Mouse (Mus musculus): ENCODE measurements around the gene Smg5.
A peak's percentile ranks its signal among the peaks of the same experiment; 100 is the strongest.
"Not testable (repeated sequence)": the region's sequence is repeated elsewhere in the genome, so short reads cannot be mapped to it uniquely, and the experiment has no call there.

The Smg5 gene

DNA sequence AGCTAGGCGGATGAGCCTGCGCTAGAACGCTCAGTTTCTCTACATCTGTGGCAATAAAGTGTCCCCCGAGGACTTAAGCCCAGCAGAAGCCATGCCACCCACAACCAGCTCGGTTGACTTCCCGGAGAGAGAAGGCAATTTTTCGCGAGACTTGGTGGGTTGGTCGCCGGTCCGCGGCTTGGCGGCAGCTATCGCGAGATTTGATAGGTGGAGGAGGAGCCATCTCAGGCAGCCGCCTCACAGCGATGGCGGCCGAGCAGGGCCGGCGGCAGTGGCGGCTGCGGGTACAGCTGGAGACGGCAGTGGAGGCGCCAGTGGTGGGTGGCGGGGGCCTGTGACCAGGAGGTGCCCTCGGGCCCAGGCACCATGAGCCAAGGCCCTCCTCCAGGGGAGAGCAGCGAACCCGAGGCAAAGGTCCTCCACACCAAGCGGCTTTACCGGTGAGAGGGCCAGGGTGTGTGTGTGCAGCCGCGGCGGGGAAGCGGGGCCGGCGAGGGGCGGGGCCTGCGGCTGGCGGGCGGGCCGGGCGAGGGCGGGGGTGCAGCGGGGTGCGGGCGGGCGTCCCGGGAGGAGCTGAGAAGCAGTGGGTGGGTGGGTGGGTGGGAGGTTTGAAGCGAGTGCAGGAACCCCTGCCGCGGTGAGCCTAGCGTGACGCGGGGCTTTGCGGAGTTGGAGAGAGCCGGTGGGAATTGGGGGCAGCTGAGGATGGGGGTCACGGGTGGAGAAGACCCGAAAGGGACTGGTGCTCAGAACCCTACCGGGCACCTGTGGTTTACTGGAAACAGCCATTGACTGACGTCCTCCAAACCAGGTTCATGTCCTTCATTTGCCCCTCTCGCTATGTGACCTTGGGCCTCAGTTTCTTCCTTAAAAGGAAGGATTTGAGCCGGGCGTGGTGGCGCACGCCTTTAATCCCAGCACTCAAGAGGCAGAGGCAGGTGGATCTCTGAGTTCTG is at the start of gene Smg5, which contains the start of gene Tmem79:
TSS of gene Smg5 (plus strand) at position 203 of the 956 bp plus-strand sequence.
TSS of gene Tmem79 (minus strand) at position 91 of the 956 bp plus-strand sequence.
- peak; percentile 97 for DNase-seq (ENCODE audit: low spot score)

DNA sequence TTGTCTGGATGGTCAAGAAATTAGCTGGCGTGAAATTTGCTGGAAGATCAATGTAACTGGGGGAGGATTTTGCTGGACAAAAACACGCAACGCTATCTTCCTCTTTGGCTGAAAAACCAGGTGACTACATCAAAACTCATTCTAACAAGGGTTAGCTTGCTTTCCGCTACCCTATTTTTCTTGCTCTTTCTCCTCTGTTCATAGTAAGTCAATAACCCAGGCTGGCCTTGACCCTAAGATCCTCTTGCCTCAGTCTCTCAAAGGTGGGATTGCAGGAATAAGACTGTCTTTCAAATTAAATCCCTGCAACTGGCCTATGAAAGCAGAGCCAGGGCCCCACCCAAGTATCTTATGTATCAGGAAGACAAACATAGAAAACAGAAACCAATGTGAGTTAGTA is 49.0 kb upstream of the Smg5 start, which contains the start of gene Gm38392:
TSS of gene Gm38392 (minus strand) at position 101 of the 400 bp plus-strand sequence.
- no peak for DNase-seq (ENCODE audit: low spot score)

DNA sequence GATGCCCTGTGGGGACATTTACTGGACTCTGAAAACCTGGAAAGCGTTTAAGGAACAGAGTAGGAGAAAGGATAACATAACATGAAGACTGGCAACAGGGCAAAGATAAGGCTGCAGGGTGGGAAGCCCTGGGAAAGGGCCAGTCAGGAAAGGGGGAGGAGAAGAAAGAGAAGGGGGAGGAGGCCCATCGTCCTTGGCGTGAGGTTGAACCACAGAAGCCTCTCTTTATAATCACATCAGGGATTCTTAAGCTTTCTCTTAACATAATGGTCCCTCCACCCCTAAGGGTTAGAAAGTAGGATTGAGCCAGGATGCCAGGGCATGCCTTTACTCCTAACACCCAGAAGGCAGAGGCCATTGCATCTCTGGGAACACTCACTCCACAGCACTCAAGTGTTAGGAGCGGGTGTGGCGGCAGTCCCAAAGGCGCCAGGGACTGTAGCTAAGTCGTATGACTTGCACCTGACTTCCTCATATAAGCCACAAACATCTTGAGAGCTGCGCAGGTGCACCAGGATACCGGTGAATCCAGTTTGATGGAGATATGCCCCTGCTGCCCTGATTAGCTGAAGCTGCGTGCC is 47.8 kb upstream of the Smg5 start:
- not testable (repeated sequence) for DNase-seq (ENCODE audit: low spot score)

DNA sequence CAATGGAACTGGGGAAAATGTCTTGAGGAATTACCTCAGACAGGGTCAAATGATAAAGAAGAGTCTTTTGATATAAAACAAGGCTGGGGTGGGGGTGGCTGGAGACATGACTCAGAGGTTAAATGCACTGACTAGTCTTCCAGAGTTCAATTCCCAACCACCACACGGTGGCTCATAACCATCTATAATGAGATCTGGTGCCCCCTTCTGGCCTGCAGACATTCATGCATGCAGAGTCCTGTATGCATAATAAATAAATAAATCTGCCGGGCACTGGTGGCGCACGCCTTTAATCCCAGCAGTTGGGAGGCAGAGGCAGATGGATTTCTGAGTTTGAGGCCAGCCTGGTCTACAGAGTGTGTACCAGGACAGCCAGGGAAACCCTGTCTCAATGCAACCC is 44.1 kb upstream of the Smg5 start:
- peak; percentile 28 for DNase-seq (ENCODE audit: low spot score)

DNA sequence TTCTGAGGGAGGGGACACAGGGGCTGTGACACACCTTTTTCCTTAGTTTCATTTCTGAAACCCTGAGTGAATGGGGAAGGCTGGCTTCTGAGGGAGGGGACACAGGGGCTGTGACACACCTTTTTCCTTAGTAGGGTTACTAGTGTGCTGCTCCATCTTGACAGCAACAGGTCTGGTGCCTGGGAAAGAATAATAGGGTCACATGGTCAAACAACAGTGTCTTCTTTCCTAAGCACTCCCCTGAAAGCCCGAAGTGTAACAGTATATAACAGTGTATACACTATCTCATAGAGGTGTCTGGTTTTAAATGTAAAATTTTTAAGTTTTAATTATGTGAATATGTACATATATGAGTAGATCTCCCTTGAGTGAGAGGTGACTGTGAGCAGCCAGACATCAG is 40.8 kb upstream of the Smg5 start:
- DNase-seq (ENCODE audit: low spot score), result not testable (repeated sequence)

DNA sequence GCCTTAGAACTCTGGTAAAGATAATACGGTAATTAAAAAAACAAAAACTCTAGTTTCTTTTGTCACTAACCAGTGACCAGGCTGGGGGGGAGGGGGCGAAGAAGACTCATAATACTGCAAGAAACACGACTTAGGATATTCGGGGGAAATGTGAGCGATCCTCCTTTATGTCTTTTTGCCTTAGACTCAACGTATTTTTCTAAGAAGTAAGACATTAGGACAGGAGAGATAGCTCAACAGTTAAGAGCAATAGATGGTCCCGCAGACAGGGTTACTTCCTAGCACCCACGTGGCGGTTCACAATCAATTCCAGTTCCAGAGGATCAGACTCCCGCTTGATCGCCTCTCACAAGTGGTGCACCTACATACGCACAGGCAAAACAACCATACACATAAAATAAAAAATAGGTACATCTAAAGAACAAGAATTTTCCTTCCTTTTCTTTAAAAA is 39.9 kb upstream of the Smg5 start:
- no peak for DNase-seq (ENCODE audit: low spot score)

DNA sequence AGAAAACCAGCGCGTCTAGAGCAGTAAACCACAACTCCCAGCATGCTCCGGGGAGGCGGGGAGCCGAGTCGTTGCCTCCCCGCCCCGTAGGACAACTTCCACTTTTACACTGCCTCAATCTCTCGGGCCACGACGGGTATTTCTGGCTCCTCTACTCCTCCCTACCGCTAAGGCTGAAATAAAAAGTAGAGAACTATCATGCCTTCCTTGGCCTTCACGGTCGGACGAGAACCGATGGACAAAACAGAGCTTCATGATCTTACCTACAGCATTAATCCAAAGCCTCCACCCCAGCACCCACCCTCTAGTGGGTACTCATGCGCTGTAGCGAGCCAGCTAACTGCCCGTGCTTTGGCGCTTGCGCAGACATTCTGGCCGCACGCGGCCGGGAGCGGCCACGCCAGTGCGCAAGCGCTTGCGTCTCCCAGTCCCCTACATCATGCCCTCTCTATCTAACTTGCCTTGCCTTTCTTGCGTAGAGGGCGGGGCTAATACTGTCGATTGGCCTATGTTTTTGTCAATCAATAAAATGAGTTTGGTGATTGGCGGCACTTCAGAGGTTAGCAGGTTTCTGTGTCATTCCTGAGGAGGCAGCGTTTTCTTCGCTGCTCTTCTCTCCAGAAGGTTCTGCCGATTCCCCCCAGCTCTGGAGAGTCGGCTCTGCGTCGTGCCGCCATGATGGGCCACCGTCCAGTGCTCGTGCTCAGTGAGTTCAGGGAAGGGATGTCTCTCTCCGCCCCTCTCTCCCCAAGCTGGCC is 39.3 kb upstream of the Smg5 start, which contains the start of the genes Tsacc and Cct3:
TSS of gene Tsacc (minus strand) at position 439 of the 758 bp plus-strand sequence.
TSS of gene Cct3 (plus strand) at position 556 of the 758 bp plus-strand sequence.
- peak; percentile 99 for DNase-seq (ENCODE audit: low spot score)

DNA sequence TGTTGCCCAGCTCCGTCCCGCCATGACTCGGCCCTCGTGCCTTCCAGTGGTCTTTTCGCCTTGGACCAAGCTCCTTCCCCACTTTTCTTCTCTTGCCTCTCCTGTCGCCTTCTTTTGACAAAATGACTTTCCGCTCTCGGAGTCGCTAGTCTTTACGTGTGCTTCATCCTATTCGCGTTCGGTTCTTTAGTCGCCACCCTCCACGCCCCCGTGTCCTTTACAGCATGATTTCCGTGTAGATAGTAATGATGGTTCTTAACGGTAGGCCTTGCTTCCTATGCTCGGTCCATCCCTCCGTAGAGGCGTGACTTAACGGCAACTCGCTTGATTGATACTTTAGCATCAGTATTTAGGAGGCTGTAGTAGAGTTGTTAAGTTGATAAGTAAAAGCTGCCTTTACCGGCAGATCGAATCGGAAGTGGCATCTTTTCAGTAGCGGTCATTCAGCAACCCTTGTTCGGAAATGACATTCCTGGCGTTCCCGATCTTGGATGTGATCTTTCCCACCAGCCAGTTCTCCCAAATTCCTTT is 38.7 kb upstream of the Smg5 start:
- DNase-seq (ENCODE audit: low spot score), result peak; percentile 50

DNA sequence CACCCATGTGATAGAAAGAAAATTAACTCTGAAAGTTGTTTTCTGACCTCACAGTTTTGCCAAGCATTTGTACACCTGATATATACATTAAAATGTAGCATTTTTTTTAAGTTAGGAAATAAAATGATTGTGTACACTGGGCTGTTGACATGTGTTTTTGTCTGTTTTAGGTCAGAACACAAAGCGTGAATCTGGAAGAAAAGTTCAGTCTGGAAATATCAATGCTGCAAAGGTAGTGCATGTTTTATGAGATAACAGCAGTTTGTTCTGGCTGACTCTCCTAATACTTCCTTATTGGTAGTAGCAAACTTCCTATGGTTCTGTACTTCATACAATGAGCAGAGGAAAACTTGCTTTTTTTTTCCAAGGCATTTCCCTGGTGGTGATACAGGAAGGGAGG is 36.9 kb upstream of the Smg5 start:
- no peak for DNase-seq (ENCODE audit: low spot score)

DNA sequence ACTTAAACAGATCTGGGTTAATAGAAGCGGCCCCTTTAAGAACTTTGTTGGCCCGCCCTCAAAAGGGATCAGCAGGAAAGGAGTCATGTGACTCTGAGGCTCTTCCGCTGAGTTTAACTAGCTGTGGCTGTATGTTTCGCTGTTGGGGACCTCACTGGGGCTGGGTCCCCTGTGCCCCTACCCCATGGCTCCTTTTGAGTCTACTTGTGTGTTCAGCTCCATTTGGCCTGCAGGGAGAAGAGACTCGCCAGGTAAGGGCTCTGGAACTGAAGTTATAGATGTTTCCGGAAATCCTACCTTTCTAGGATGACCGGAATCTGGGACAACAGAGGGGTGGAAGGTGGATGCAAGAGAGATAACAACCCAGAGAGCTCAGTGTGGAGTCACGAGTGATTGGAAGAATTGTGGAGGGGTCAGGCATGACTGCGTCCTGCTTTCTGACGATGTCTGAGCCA is 11.1 kb upstream of the Smg5 start, which contains the start of gene Glmp:
TSS of gene Glmp (plus strand) at position 73 of the 455 bp plus-strand sequence.
- DNase-seq (ENCODE audit: low spot score), result no peak

DNA sequence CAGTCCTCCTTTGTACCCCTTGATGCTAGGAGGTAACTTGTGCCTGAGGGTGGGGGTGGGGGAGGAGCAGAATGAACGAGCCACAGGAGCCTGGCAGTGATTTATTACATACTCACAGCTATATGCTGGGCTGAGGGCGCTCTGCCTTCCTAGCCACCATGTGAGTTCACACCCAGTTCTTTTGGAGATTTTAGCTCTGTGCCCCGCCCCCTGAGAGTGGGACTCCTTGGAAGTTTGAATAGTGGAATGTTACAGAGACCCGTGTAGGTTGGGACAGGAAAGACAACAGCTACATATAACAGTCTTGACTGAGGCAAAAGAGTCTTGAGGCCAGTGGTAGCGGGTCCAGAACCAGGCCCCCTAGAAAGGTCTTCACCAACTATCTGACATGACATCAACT is 7.1 kb upstream of the Smg5 start:
- no peak for DNase-seq (ENCODE audit: low spot score)

DNA sequence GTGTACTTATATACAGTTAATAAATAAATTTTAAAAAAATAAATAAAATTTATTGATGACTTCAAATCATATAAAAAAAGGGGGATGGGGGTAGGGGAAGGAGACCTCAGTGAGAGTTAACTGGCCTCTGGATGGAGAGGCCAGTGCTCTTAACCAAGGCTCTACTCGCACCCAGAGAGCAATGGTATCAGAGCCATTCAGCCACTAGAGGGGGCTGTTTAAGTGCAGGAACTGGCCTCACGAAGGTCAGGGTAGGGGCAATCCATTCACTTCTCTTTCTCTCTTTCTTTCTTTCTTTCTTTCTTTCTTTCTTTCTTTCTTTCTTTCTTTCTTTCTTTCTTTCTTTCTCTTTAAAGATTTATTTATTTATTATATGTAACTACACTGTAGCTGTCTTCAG is 4.8 kb upstream of the Smg5 start:
- DNase-seq (ENCODE audit: low spot score), result peak; percentile 58

DNA sequence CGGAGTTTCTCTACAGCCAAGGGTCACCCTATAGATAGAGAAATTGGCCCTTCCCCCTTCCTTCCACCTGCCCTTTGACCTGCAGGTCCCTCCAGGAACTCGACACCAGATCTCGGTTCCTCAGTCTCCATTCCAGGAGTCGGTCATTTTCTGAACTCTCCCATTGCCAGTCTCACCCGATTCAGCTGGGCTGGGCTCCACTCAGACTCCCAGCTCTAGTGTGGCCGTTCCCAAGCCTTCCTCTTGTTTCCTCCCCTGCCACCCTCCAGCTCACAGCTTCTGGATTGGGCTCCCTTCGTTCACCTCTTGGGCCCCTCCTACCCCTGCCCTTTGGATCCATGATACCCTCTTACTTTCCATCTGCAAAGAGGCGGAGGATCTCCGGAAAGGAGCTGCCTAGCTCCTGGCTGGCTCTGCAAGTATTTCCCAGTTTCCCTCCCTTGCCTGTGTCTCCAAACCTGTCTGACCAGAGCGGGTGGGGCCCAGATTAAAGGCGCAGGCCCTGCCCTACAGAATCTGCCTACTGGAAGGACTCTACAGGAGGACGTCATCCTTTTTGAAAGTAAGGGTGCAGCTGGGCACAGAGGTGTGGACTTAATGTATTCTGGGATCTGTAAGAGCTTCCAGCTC is 1.9 kb upstream of the Smg5 start:
- DNase-seq (ENCODE audit: low spot score), result no peak

DNA sequence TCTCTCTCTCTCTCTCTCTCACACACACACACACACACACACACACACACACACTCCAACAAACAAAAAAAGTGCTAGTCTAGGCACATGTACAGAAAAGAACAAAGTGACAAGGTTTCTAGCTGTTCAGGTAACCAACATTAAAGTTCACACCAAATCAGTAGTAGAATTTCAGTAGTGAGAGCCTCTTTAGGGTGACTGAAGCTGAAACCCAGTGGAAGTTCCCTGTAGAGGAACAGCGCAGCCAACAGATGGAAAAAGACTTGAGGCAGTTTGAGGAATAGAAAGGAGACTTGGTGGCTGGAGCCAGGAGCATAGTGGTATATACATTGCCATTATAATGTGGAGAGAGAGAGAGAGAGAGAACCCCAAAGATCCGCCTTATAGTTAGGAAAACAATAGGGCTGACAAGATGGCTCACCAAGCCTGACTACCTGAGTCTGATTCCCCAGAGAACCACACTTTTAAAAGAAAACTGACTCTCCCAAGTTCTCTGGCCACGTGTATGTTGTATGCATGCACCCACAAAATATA is 1.1 kb upstream of the Smg5 start:
- DNase-seq (ENCODE audit: low spot score), result no peak

DNA sequence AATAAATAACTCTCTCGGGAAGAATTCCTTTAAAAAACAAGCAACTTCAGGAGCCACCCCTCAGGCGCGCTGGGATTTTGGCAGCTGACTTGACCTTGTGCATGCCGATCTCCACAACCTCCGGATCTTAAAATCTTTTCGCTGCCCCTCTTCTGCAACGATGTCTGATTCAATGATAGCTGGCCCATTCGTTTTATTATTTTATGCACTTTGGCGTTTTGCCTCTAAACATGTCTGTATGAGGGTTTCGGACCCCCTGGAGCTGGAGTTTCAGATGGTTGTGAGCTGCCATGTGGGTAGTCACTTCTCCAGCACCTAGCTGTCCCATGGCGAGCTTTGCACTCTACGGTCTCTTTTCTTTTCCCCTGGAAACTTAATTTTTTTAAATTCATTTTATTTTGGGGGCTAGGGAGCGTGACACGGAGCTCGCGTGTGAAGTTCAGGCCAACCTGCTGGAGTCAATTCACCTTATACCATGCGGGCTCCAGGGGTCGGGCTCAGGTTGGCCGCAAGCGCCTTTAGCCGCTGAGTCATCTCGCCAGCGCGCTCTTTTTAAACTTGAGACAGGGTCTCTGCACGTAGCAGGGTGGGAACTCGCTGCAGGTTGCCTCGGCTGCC is 515 bp upstream of the Smg5 start:
- peak; percentile 38 for DNase-seq (ENCODE audit: low spot score)

DNA sequence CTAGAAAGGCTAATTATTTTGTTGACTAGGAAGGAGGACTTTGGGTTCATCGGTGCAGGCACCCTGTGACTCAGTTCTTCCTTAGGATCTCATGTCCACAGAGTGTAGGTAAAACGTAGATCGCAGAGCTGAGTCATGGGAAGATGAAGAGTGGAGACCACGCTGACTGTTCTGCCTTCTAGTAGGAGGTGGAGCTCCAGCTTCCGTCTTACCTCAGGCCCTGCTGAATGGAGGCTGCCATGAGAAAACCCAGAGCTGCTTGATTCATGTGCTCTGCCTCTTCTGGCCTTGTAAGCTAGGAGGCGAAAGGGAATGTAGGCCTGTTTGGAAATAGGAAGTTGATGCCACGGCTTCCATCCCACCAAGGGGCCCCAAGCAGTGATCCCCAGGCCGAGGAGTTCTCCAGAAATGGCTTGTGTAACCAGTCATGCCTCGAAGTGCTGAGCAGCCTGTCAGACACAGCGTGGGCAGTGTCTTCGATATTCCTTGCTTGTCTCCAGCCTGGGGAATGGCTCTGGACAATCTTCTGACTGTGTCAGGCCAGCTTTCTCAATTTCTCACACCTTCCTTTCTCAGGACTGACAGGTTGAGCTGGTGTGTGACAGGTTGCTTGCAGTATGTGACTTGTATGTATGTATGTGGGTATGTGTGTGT is 1.4 kb downstream of the Smg5 start:
- DNase-seq (ENCODE audit: low spot score), result peak; percentile 22

DNA sequence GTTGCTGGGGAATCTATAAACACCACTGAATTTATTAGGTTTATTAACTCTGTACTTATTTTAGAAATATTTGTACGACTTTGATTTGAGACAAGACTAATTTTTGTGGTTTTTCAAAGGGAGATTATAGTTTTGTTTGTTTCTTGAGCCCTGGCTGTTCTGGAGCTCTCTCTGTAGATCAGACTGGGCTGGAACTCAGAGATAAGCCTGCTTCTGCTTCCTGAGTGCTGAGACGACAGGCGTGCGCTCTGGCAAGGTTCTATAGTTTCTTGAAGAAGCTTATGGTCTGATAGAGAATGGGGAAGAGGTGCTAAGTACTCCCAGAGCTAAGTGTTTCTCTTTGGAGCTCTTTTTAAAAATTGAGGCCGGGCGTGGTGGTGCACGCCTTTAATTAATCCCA is 2.3 kb downstream of the Smg5 start:
- no peak for DNase-seq (ENCODE audit: low spot score)

DNA sequence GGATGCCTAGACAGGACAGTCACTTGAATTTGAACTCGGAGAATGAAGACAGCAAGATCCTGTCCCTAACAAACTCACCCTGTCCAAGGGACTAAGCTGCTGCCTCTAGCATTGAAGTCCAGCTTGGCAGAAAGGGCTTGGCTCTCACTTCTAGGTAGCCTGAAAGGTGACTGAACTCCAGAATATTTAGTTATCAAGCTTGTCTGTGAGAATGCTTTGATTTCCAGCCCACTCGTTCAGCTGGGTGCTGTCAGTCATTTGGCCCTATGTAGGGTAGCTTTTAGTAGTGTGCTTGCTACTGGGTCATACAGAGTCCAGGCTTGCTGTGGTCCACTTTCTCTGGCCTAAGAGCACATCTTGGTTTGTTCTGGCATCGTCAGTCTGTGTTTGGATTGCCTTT is 2.9 kb downstream of the Smg5 start:
- no peak for DNase-seq (ENCODE audit: low spot score)

DNA sequence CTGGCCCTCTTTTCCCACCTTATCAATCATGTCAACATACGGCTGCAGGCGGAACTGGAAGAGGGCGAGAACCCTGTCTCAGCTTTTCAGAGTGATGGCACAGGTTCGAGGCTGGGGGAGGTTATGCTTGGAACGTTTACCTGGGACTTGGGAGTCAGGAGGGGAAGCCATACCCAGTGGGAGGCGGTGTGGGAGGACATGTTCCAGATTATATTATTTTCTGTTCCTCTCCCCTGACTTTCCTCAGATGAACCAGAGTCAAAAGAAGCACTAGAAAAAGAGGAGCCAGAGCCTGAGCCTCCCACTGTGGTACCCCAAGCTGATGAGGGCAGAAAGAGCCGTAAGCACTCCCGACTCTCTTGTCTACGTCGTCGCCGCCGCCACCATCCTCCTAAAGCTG is 14.7 kb downstream of the Smg5 start:
- no peak for DNase-seq (ENCODE audit: low spot score)

DNA sequence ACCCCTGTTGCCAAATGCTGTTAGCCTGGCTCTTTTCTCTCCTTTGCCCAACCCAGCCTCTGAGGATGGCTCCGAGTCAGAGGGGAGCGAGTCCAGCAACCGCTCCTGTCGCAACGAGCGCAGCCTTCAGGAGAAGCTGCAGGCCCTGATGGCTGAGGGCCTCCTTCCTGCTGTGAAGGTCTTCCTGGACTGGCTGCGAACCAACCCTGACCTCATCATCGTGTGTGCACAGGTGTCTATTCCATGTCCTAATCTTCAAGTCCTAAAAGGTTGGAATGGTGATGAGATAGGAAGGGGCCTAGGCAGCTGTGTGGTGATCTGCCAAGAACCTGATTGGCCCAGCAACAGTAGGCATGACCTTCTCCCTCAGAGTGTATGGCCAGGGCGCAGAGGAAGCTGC is 16.8 kb downstream of the Smg5 start:
- no peak for DNase-seq (ENCODE audit: low spot score)

Measured in MN1 (cell line).